Mouse (Mus musculus): ENCODE measurements around the gene Trappc6a.
"Not testable (repeated sequence)": the region's sequence is repeated elsewhere in the genome, so short reads cannot be mapped to it uniquely, and the experiment has no call there.

Gene Trappc6a

GRCm38 (mm10) chr7:19489525-19489924 is 18.7 kb upstream of the Trappc6a start:
- no peak for DNase-seq (ENCODE audit: low read depth)

DNA sequence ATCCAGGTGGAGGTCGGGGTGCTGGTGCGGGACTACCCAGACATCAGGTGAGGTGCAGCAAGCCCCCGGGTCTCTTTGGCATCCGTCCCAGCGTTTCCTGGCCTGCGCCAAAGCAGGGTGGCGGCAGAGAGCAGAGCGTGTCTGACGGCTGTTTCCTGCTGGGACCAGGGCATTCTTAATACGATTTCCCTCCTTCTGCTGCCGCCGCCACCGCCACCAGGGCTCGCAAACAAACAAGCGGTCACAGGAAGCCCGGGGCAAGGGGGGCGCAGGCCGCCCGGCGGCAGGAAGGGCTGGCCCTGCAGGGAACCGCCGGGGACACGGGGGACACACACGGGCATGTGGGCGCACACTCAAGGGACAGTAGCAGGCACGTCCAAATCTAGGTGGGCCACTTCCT is 16.5 kb upstream of the Trappc6a start:
- no peak for DNase-seq (ENCODE audit: low read depth)

DNA sequence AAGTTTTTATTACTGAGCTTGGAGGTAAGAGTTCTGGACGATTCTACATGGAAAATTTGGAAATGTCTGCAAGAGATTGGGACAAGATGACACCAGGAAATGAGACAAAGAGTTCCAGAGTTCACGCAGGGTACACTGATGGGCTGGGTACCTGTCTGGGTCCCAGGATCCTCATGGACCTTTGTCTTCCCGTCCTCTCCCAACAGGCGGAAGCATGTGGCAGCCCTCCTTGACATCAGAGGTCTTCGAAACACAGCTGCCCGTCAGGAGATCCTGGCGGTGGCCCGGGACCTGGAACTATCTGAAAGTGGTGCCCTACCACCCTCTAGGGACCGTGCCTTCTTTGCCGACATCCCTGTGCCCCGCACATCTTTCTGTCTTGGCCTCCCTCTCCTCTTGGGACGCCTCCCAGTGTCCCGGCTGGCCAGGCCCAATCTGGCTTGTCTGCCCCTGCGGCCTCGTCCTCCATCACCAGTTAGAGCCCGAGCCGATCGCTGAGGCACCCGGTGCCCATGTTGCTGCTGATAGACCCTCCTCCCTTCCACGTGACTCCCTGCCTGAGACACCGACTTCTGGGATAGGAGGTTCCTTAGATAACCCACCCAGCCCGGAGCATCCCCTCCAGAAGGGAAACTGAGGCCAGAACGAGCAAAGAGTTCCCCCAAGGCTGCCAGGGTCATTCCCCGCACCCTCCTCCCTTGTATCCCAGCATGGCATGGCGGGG is 13.3 kb upstream of the Trappc6a start:
- no peak for DNase-seq (ENCODE audit: low read depth)

- no peak for DNase-seq (ENCODE audit: low read depth)
Observed at GRCm38 (mm10) chr7:19495521-19496213, 12.5 kb upstream of the Trappc6a start.

DNA sequence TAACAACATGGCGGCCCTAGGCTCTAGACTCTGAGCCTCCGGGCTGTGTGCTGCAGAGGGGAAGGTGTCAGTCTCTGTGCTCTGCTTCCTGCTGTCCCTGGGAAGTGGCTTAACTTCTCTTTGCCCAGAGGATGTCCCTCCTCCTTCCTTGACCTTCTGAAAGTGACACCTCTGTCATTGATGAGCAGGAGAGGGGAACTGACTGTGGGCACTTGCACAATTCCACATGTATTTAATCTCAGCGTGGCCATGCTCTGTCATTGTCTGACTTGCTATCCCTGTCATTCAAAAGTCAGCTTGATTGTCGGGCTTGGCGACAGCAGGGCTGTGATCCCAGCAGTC is 12.0 kb upstream of the Trappc6a start:
- DNase-seq (ENCODE audit: low read depth), result no peak

- DNase-seq (ENCODE audit: low read depth), result no peak
Observed at GRCm38 (mm10) chr7:19498326-19498725, 9.9 kb upstream of the Trappc6a start.

- DNase-seq (ENCODE audit: low read depth), result peak; percentile 14
Observed at GRCm38 (mm10) chr7:19500420-19501363, 7.5 kb upstream of the Trappc6a start.

- DNase-seq (ENCODE audit: low read depth), result no peak
Observed at GRCm38 (mm10) chr7:19501658-19502057, 6.5 kb upstream of the Trappc6a start.

- DNase-seq (ENCODE audit: low read depth), result peak; percentile 76
Observed at GRCm38 (mm10) chr7:19503481-19504068, 4.6 kb upstream of the Trappc6a start.

DNA sequence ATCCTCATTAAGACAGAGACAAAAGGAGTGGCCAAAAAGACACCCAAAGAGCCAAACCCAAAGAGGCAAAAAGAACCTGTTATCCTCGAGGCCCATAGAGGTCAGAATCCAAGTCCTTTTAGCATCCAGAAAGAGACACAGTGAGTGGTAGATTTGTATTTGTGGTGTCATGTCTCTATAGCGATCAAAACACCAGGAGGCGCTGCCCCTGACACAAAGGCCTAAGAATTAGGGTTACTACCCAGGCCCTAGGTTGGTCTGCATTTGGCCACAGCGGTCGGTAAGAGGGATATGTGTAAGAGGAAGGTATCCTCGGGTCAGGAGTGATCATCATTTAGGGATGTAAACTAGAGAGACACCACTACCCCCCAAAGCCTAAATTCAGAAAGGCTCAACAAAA is 1.9 kb upstream of the Trappc6a start:
- DNase-seq (ENCODE audit: low read depth), result peak; percentile 38

- DNase-seq (ENCODE audit: low read depth), result peak; percentile 57
Observed at GRCm38 (mm10) chr7:19506969-19507611, 1.1 kb upstream of the Trappc6a start.

- no peak for DNase-seq (ENCODE audit: low read depth)
Observed at GRCm38 (mm10) chr7:19507612-19507981, 598 bp upstream of the Trappc6a start.

GRCm38 (mm10) chr7:19508924-19509568 is 851 bp downstream of the Trappc6a start:
- DNase-seq (ENCODE audit: low read depth), result no peak

GRCm38 (mm10) chr7:19509786-19510185 is 1.6 kb downstream of the Trappc6a start:
- DNase-seq (ENCODE audit: low read depth), result no peak

GRCm38 (mm10) chr7:19511934-19512333 is 3.7 kb downstream of the Trappc6a start:
- not testable (repeated sequence) for DNase-seq (ENCODE audit: low read depth)

GRCm38 (mm10) chr7:19512353-19512752 is 4.2 kb downstream of the Trappc6a start:
- DNase-seq (ENCODE audit: low read depth), result no peak

GRCm38 (mm10) chr7:19517652-19518365 is 9.6 kb downstream of the Trappc6a start, which contains the start of gene Nkpd1:
Gene Nkpd1 (plus strand): TSS chr7:19517838.
- DNase-seq (ENCODE audit: low read depth), result no peak

DNA sequence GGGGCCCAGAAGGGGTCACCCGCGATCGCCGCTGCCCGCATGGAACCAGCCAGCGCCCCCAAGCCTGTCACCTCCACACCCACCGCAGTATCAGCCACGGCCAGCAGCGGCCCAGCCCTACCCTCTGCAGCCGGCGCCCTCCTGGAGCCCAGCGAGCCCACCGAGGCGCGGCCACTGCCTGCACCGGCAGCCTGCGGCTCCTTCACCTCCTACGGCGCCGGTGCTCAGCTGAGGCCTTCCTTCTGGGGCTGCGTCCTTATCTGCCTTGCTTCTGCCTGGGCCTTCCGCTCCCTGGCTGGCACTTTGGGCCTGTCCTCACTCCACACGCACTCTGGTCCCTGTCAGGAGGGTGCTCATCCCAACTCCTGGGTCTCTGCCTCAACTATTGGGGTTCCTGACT is 11.8 kb downstream of the Trappc6a start:
- DNase-seq (ENCODE audit: low read depth), result no peak

GRCm38 (mm10) chr7:19523017-19523756 is 15.0 kb downstream of the Trappc6a start:
- DNase-seq (ENCODE audit: low read depth), result no peak
